Mouse (Mus musculus): ENCODE results near the gene Vmn2r12. TPM values are rescaled to one million over a fixed set of nuclear protein-coding genes. Genes with fewer than 3 reads are reported as not detected.
"Not testable (repeated sequence)": the region's sequence is repeated elsewhere in the genome, so short reads cannot be mapped to it uniquely, and the experiment has no call there.

The Vmn2r12 gene
- not detected for total RNA-seq (2021)
- long read RNA-seq, experiment 1, result 0 reads
- long read RNA-seq, experiment 2, result 0 reads

GRCm38 (mm10) chr5:109097850-109098249 lies at the start of gene Vmn2r12:
Vmn2r12 (minus strand) TSS chr5:109097950.
- H3K27ac ChIP-seq; DNase-seq (ENCODE audit: low spot score in 2 of 2); H3K4me3 ChIP-seq: not testable (repeated sequence)

DNA sequence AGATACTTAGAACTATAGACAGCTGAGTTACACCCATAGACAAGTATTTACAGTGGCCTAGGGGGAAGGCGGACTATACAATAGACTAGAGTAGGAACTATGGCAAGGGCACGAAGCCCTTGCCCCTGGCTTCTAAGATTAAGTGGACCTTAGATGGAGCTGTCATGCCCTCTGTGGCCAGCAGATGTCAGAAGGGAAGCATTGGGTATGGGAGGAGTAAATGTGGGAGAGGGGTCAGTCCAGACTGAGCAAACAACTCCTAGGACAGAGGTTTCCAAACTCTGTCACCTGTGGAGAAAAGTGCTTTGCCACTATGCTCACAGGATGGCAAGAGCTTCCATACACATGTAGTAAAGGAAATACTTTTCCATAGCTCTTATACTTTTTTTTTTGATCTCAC lies 41.8 kb upstream of the Vmn2r12 start:
- Histone ChIP-seq H3K27ac (no peak overlapping the region), H3K4me3 (no peak overlapping the region)
- 0 out of 2 replicates have a peak, but pooled peaks have one; percentile 12 for TF ChIP-seq CTCF (conservative IDR thresholded peaks at IDR 0.05)
- no peak for DNase-seq (ENCODE audit: low spot score in 2 of 2)

DNA sequence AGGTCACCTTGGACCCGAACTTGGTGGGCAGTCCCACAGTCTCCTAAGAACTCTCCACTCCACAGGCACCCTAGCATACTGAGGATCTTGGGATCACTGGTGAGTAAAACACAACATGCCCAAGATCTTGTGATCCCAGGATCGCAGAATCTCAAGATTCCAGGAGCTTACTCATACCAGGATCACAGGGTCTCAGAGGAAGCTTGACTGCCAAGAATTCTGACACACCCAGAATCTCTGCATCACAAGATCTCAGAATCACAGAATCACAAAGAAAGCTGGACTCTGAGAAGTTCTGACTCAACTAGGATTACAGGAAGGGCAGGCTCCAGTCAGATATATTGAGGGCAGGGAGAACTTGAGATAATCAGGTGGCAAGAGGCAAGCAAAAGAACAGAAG lies 39.0 kb upstream of the Vmn2r12 start:
- Histone ChIP-seq H3K4me3 (no peak overlapping the region), H3K27ac (no peak overlapping the region)
- no peak for DNase-seq (ENCODE audit: low spot score in 2 of 2)
- TF ChIP-seq CTCF (conservative IDR thresholded peaks at IDR 0.05), result no peak

GRCm38 (mm10) chr5:109096482-109096881 lies 1.3 kb downstream of the Vmn2r12 start:
- H3K27ac ChIP-seq; H3K4me3 ChIP-seq; DNase-seq (ENCODE audit: low spot score in 2 of 2): not testable (repeated sequence)

- H3K27ac ChIP-seq; DNase-seq (ENCODE audit: low spot score in 2 of 2); H3K4me3 ChIP-seq: not testable (repeated sequence)
Measured at GRCm38 (mm10) chr5:109072016-109072415, 25.7 kb downstream of the Vmn2r12 start.

- DNase-seq (ENCODE audit: low spot score in 2 of 2); H3K4me3 ChIP-seq; H3K27ac ChIP-seq: not testable (repeated sequence)
Measured at GRCm38 (mm10) chr5:109059469-109059868, 38.3 kb downstream of the Vmn2r12 start, which contains the start of gene Vmn2r11. Vmn2r11 (minus strand) TSS chr5:109059569.

DNA sequence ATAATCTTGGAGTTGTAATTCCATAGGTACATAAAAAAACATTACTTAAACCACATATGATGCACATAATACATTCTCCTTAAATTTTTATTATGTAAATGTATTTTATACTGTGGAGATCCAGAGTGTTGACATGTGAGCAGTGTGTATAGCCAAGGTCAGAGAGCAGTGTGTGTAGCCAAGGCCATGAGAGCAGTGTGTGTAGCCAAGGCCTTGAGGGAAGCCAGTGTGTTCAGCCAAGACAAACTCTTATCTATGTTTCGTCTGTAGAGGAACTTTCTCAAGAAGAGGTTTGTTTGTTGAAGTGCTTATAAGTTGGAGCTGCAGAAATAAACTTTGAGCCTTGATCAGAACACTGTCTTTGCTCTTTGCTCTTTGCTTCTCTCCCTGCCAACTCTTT lies 42.5 kb downstream of the Vmn2r12 start:
- DNase-seq (ENCODE audit: low spot score in 2 of 2), result no peak
- TF ChIP-seq CTCF (conservative IDR thresholded peaks at IDR 0.05), result no peak

More for the DNA sequence above, 42.5 kb downstream of the Vmn2r12 start:
- H3K4me3 ChIP-seq, result no peak overlapping the region
- no peak overlapping the region for H3K27ac ChIP-seq

Other genes starting within 250 kb of the Vmn2r12 start
- gene Vmn2r9, start 245.3 kb downstream of the Vmn2r12 start, total RNA-seq (2021), result not detected
- gene Vmn2r10, start 91.4 kb downstream of the Vmn2r12 start, total RNA-seq (2021), result not detected
- not detected for gene Vmn2r11, start 38.4 kb downstream of the Vmn2r12 start, total RNA-seq (2021)
- gene Vmn2r13, start 94.2 kb upstream of the Vmn2r12 start, total RNA-seq (2021), result not detected
- gene Vmn2r14, start 126.8 kb upstream of the Vmn2r12 start, total RNA-seq (2021), result not detected
- gene Vmn2r15, start 199.7 kb upstream of the Vmn2r12 start, total RNA-seq (2021), result under 1 TPM in 1 of 2 experiments, not detected in 1; 0.10 TPM
- gene Vmn2r16, start 232.2 kb upstream of the Vmn2r12 start, total RNA-seq (2021), result not detected

Measured in layer of hippocampus, adult 2 months (tissue).